Mouse (Mus musculus) liver, postnatal 0 days (tissue): ENCODE measurements around the gene Pax6.

Experiments used
- CTCF ChIP-seq: sonication (generic); IDR thresholded peaks from 2 replicates; pipeline ENCODE4 v1.5.1; 2016; ENCODE audit warnings: antibody characterized with exemption, low read depth
- EP300 ChIP-seq: IDR thresholded peaks from 2 replicates; pipeline ENCODE4 v1.6.1; 2016; ENCODE audit warnings: antibody characterized with exemption, low read depth, mild to moderate bottlenecking

- TF ChIP-seq CTCF = no peak
- no peak for TF ChIP-seq EP300
Measured at GRCm38 (mm10) chr2:105662606-105663005, 6.1 kb upstream of the Pax6 start.
